Mouse (Mus musculus) ES-CJ7 (cell line): ENCODE measurements around the gene Nfatc4.
A peak's percentile ranks its signal among the peaks of the same experiment; 100 is the strongest.

Experiments
- DNase-seq: peaks from one replicate; pipeline ENCODE4 v3.0.0; 2011; ENCODE audit warnings: low read depth, low spot score

Gene Nfatc4

DNA sequence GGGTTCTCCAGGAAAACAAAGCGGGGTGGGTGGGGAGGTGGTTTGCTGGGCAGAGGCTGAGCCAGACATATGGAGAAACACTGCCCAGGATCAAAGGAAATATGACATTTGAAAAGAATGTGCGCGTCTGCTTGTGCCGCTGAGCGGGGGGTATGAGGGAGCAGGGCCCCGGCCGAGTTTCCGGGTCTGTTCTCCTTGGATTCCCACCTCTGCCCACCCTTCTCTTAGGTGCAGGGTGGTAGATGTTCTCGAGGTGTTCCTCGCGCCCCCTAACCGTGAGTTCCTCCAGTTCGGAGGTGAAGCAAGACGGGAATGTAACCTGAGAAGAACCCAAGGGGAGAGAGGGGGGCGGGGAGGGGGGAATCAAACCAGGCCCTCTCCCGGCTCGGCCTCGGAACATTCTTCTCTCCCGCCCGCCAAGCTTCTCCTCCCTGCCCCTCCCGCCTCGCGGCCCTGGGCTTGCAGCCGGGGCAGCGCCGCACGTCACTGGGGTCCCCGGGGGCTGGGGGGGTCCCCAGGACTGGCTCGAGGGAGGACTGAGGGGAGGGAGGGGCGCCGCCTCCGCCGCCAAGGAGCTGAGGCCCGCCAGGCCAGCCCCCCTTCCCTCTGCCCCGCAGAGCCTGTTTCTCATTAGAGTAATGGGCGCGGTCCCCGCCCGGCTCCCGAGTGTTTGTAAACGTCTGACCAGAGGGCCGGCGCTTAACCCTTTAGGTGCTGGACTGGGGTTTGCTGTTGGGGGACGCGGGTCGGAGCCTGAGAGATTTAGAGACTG is at the start of gene Nfatc4:
Gene Nfatc4 (plus strand): TSS at position 154 of the 772 bp plus-strand sequence.
- DNase-seq, result peak; percentile 90

DNA sequence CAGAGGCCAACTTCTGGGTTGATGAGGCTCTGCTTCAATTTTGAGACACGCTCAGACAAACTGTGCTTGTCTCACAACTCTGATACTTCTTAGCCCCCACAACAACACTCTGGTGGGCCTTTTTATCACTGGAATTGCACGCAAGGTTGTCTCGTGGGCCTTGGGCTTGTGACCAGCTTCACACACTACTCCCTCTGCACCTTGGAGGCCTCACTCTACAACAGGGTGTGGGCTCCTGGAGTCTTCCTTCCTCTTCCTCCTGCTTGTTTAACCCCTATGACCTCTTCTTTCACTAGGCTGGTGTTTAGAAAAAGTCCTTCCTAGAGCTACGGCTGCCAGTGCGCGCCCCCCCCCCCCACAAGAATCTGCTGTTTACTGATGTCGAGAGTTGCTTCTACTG is 46.2 kb upstream of the Nfatc4 start:
- DNase-seq, result no peak

DNA sequence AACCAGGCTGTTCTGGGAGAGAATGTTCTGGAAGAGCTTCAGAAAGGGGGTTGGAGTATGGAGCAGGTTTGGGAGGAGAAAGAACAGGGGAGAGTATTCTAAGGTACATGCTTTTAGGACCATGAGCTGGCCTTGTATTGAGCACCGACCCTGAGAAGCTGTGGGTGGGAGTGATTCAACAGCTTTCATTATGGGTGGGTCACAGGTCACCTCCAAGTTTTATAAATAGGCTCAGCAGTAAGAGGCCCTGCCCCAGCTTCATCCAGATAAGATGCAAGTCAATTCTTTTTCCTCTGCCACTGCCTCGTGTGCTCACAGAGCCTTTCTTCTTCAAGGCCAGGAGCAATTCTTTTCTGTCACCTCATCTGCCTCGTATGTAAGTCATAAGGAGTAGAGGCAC is 45.8 kb upstream of the Nfatc4 start:
- no peak for DNase-seq

DNA sequence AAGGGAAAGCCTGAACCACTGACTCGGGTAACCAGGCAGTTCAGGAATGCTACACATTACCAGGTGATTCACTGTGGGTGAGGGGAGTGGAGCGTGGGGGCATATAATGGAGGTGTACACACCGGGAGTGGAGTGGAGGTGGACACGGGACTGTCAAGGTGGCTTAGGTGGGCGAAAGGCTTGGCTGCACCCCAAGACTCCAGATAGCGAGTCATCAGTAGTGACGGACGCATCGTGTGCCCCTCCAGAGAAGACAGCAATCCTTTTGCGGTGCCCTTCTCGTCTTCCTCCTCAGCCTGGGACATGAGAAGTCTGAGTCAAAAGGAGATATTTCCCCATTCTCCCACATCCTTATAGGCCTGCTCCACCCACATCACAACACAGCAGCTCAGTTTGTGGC is 45.1 kb upstream of the Nfatc4 start:
- DNase-seq, result no peak

- DNase-seq, result no peak
Observed at GRCm38 (mm10) chr14:55778686-55779085, 44.3 kb upstream of the Nfatc4 start.

DNA sequence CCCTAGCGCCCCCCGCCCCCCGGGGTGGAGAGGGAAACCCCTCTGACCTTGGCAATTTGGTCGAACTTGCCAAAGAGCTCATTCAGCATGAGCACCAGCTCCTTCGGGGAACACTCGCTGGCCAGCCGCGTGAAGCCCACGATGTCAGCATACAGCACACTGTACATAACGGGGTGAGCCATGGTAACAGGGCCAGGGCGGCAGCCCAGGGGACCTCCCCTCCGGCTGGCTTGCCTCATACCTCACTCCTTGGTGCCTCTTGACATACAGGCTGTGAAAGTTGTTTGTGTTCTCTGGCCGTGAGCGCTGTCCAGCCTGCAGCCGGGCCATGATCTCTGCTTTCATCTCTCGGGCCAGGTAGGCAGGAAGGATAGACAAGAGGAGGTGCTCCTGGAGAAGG is 43.3 kb upstream of the Nfatc4 start:
- DNase-seq, result no peak

DNA sequence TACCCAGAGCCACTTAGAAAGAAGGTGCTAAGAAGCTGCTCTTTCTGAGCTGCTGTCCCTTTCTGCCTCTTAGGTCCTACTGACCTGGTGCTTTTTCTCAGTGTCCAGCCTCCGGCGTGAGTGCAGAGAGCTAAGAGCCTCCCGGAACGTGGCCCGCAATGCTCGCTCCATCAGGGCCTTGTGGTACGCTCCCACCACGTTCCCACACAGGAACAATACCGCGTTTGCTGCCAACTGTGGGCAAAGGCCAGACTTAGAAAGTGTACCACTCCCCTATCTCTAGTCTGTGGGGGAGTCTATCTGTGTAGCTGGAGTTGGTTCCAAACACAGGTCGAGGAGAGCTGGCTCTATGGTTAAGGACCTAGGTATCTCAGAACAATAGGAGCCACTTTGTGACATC is 42.2 kb upstream of the Nfatc4 start:
- DNase-seq, result no peak

DNA sequence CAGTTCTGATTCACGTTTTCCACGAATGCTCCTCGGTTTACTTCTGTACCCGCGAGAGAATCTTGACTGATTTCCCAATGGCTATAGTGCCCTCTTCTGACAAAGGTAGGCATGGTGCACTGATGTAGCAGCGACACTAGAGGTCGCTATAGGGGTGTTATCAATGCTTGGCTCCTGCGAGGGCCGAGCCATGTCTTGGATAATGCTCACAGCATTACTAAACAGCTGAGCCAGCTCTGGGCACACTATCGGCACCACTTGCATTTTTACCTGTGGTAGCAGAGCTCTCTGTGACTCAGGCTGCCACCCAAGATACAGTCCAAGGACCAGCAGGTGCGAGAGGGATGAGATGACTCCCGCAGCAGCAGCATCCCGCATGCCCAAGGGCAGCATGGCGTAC is 41.6 kb upstream of the Nfatc4 start:
- peak; percentile 88 for DNase-seq

DNA sequence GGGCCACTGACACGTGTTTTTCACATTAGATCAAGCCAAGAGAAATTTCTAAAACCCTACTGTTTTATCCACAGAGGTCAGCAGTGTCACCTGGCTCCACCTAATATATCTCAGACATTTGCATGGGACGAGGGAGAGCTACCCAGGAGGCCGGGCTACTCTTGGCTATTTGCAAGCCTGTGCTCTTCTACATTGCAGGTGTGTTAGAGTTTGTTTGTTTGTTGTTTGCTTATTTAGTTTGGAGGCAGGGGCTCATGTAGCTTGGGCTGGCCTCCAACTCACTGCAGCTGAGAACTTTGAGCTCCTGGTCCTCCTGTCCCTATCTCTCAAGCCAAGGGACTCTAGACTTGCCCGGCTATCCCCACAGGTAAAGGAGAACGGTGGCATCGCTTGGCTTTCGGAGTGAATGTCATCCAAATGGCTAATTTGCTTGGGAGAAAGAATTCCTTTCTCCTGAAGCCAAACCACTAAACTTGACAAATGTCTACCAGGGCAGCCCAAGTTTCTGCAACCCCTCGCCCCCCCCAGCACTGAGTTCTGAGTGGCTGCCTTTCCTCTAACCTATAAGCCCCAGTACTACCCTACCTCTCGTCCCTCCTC is 40.5 kb upstream of the Nfatc4 start:
- no peak for DNase-seq

- no peak for DNase-seq
Observed at GRCm38 (mm10) chr14:55783171-55783957, 39.6 kb upstream of the Nfatc4 start.

DNA sequence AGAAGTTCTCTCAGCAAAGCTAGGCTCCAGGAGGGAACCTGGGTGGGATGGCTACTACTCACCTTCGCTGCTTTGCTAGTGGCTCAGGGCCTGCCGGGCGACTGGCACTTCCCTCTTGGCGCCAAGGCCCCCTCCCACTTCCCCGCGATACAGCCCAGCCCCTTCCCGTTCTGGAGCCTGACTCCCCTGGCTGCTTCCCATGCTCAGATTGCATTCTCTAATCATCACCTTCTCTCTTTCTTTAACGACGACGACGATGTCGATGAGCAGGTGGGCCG is 39.0 kb upstream of the Nfatc4 start, which contains the start of gene Adcy4:
Gene Adcy4 (minus strand): TSS at position 138 of the 278 bp plus-strand sequence.
- DNase-seq, result no peak

- peak; percentile 64 for DNase-seq
Observed at GRCm38 (mm10) chr14:55785195-55785594, 37.7 kb upstream of the Nfatc4 start.

GRCm38 (mm10) chr14:55787731-55788130 is 35.2 kb upstream of the Nfatc4 start:
- DNase-seq, result no peak

DNA sequence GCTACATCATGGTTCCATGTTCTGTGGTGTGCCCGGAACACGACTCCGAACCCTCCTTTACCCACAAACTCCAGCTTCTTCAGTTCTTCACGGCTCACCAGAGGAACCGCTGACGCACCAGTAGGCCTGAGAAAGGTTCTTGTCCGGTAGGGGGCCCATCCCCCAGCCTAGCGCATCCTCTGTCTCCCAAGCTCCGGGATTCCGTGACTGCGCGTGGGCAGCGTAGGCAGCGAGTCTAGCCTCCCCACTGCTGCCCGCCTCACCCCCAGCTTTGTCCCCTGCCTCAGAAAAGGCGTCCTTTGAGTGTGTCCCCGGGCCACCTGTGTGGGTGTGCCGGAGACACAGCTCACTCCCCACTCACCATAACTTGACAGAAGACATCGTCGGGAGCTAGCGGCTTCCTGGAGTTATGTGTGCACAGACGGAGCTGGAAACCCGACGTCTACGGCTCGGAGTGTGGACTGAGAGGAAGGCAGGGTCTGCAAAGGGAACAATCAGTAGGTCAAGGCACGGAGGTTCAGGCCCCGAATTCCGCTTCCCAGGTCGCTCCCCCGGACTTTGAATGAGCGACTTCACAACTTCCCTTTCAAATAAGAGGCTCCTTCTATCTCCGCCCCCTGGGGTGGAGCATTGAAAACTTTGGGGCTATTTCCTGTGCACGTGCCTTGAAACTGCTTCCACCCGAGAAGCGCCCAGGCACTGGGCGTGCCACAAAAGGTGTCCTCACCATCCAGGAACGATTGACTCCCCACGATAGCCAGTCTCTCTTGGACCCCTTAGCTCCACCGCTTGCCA is 34.5 kb upstream of the Nfatc4 start, which contains the start of gene Ripk3:
Gene Ripk3 (minus strand): TSS at position 610 of the 795 bp plus-strand sequence.
- peak; percentile 78 for DNase-seq

GRCm38 (mm10) chr14:55793461-55793860 is 29.5 kb upstream of the Nfatc4 start:
- DNase-seq, result no peak

GRCm38 (mm10) chr14:55793946-55794345 is 29.0 kb upstream of the Nfatc4 start:
- DNase-seq, result no peak

DNA sequence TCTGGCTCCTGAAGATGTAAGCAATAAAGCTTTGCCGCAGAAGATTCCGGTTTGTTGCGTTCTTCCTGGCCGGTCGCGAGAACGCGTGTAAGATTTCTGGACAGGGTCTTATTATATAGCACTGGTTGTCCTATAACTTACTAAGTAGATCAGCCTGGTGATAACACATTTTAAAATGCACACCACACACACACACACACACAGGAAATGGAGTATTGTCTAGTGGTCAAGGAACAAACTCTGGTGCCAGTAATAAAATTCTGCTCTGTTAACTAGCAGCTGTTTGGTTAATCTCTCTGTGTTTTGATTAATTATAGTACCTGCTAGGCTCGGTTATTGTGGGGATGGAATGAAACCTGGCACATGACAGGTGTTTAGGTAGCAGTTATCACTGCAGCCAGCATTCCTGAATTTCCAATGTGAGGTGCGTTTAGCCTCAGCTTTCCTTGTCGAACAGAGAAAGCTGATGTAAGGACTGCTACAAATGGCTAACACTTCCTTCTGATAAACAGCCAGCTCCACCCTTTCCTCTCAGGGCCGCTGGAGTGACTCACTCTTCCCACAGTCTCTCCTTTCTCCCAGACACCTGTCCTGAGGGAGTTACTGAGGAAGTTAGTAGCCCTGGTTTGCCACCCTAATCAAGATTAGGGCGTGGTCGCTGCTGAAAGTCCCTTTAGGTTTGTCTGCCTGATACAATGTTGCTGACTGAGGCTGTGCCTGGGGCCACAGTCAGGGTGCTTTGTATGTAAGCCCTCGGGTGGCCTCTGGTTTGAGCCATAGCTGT is 27.4 kb upstream of the Nfatc4 start:
- no peak for DNase-seq

DNA sequence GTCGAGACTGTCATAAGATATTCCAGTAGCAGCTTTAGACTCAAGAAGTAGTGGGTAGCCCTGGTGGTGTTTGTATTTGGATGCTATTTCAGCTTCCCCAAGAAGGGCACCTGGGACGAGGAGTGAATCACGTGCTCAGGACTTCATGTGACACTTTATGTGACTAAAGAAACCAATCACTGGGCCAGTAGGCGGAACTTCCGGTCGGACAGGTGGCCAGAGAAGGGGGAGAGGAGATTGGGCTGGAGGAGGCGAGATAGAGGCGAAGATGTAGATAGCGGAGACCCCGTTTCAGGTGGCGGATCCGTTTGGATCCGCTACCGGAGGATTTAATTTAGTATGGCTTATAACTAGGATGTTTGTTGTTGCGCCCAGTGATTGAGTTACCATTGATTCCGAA is 8.1 kb upstream of the Nfatc4 start:
- peak; percentile 89 for DNase-seq

DNA sequence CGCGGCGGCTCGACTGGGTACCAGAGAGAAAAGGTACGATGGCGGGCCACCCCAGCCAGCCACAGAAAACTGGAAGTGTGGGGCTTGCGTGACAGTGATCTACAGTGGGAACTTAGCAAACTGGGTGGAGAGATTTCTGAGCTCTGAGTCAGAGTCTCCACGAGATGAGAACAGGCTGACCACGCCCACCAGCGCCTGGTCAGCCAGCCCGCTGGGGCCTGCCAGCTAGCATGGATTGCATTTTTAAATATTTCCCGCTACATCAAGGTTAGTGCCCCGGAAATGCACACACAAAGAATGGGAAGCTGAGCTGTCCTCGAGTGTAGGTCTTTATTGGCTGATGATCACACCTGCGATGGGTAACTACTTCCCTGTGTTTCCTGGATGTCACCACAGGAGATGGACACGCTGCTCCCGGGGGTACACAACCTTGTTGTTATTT is 7.6 kb upstream of the Nfatc4 start:
- peak; percentile 78 for DNase-seq

DNA sequence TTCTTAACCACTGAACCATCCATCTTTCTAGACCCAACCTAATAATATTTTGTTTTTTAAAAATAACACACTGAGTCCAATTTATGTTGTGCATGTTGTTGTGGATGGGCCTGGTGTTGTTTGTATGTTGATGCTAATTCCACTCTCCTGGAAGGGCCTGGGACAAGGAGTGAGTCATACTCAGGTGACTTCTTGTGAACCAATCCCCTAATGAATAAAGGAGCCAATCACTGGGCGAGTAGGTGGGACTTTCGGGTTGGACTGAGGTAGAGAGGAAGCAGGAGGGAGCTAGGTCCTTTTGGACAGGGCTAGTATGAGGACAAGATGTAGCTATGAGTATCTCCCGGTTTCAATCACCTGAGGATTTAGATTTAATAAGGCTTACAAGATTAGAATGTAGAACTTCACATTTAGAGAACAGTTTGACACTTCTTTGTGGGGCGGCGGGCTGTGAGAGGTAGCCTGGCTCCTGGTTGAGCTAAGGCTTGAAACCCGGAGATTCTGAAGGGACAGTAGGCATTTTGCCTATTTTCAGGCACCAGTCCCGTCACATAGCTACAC is 3.0 kb upstream of the Nfatc4 start:
- DNase-seq, result no peak

- DNase-seq, result no peak
Observed at GRCm38 (mm10) chr14:55820576-55820975, 2.4 kb upstream of the Nfatc4 start.
